Mouse (Mus musculus) CH12.LX (cell line): ENCODE results near the gene Bbs1. TPM values are rescaled to one million over a fixed set of nuclear protein-coding genes. Genes with fewer than 3 reads are reported as not detected.
"Not testable (repeated sequence)": the region's sequence is repeated elsewhere in the genome, so short reads cannot be mapped to it uniquely, and the experiment has no call there.

Experiments
- DNase-seq: peaks from one replicate; pipeline ENCODE4 v3.0.0-alpha.2; 2013; ENCODE audit errors: extremely low read depth
- H3K27ac ChIP-seq: 2 replicates; pipeline ENCODE4 v1.5.1; 2012; ENCODE audit warnings: low read depth, mild to moderate bottlenecking, control low read depth, moderate library complexity; ENCODE audit not compliant: insufficient read depth
- H3K27me3 ChIP-seq: replicated peaks from 2 replicates; pipeline ENCODE3; 2012; ENCODE audit warnings: inconsistent platforms
- H3K36me3 ChIP-seq, 2 experiments: replicated peaks in 1 of 2; 2 replicates each; pipeline versions ENCODE3 to v1.6.1; 2012; ENCODE audit warnings: inconsistent platforms in 1 of 2, low read length in 1 of 2, mild to moderate bottlenecking in 1 of 2, mixed read lengths in 1 of 2, moderate library complexity in 1 of 2; ENCODE audit not compliant: control insufficient read depth in 1 of 2, insufficient read depth in 1 of 2
- H3K4me1 ChIP-seq, 2 experiments: 2 replicates each; pipeline ENCODE4 v1.6.1; 2012; ENCODE audit warnings: inconsistent platforms in 1 of 2, moderate library complexity in 1 of 2; ENCODE audit not compliant: insufficient read depth in 2 of 2, control insufficient read depth in 1 of 2
- H3K4me2 ChIP-seq: 2 replicates; pipeline ENCODE4 v1.6.1; 2012; ENCODE audit warnings: low read depth, mild to moderate bottlenecking, control low read depth; ENCODE audit not compliant: poor library complexity, insufficient read depth, severe bottlenecking
- H3K4me3 ChIP-seq, 3 experiments: fragments of 150-350 bp in 1 of 3; sonication (generic) in 1 of 3; replicated peaks in 1 of 3; 2 replicates each; pipeline versions ENCODE3 to v1.5.1; 2011 to 2012; ENCODE audit warnings: low read depth in 2 of 3, low read length in 2 of 3, mild to moderate bottlenecking in 2 of 3, moderate library complexity in 2 of 3, control low read depth in 1 of 3, improper control_type of control experiment in 1 of 3, inconsistent platforms in 1 of 3, mixed read lengths in 1 of 3; ENCODE audit not compliant: poor library complexity in 1 of 3
- H3K79me2 ChIP-seq: replicated peaks from 2 replicates; pipeline ENCODE4 v1.6.1; 2012; ENCODE audit warnings: mild to moderate bottlenecking, moderate library complexity; ENCODE audit not compliant: control insufficient read depth, poor library complexity, insufficient read depth, severe bottlenecking; ENCODE audit errors: extremely low read depth
- H3K9ac ChIP-seq: 2 replicates; pipeline ENCODE4 v1.6.1; 2012; ENCODE audit warnings: low read depth, mild to moderate bottlenecking, control low read depth, moderate library complexity; ENCODE audit not compliant: insufficient read depth
- H3K9me3 ChIP-seq: replicated peaks from 2 replicates; pipeline ENCODE3; 2012; ENCODE audit warnings: low read length, inconsistent platforms, mixed read lengths
- CHD1 ChIP-seq: IDR thresholded peaks from 2 replicates; pipeline ENCODE4 v1.6.1; 2012; ENCODE audit warnings: low read depth, low read length, improper control_type of control experiment, inconsistent platforms
- CHD2 ChIP-seq: IDR thresholded peaks from 2 replicates; pipeline ENCODE4 v1.6.1; 2011; ENCODE audit warnings: low read length, improper control_type of control experiment
- CTCF ChIP-seq, 2 experiments: IDR thresholded peaks in 1 of 2; conservative IDR thresholded peaks in 1 of 2; 2 replicates each; pipeline ENCODE4 v1.5.1; 2011 to 2012; ENCODE audit warnings: low read depth in 2 of 2, low read length in 2 of 2, improper control_type of control experiment in 1 of 2, inconsistent platforms in 1 of 2, mild to moderate bottlenecking in 1 of 2, moderate library complexity in 1 of 2
- ELF1 ChIP-seq: IDR thresholded peaks from 2 replicates; pipeline ENCODE4 v1.6.1; 2014; ENCODE audit warnings: low read depth, mild to moderate bottlenecking, inconsistent platforms, low read length, improper control_type of control experiment
- EP300 ChIP-seq: IDR thresholded peaks from 2 replicates; pipeline ENCODE4 v1.6.1; 2011; ENCODE audit warnings: low read length, improper control_type of control experiment
- ETS1 ChIP-seq: conservative IDR thresholded peaks from 2 replicates; pipeline ENCODE4 v1.6.1; 2012; ENCODE audit warnings: low read depth, mild to moderate bottlenecking, inconsistent platforms, low read length, improper control_type of control experiment, moderate library complexity
- GABPA ChIP-seq: IDR thresholded peaks from 2 replicates; pipeline ENCODE4 v1.6.1; 2012; ENCODE audit warnings: low read depth, low read length, improper control_type of control experiment, inconsistent platforms; ENCODE audit not compliant: insufficient replicate concordance
- HCFC1 ChIP-seq: IDR thresholded peaks from 2 replicates; pipeline ENCODE4 v1.6.1; 2012; ENCODE audit warnings: low read depth, mild to moderate bottlenecking, inconsistent platforms, low read length, improper control_type of control experiment
- IRF4 ChIP-seq: IDR thresholded peaks from 2 replicates; pipeline ENCODE4 v1.6.1; 2014; ENCODE audit warnings: low read depth, mild to moderate bottlenecking, inconsistent platforms, low read length, improper control_type of control experiment
- JUN ChIP-seq: IDR thresholded peaks from 2 replicates; pipeline ENCODE4 v1.6.1; 2011; ENCODE audit warnings: low read depth, mild to moderate bottlenecking, low read length, improper control_type of control experiment, moderate library complexity; ENCODE audit not compliant: insufficient read depth
- JUND ChIP-seq: conservative IDR thresholded peaks from 2 replicates; pipeline ENCODE4 v1.6.1; 2011; ENCODE audit warnings: low read depth, low read length, improper control_type of control experiment
- MAFK ChIP-seq: IDR thresholded peaks from 2 replicates; pipeline ENCODE4 v1.6.1; 2011; ENCODE audit warnings: low read length, improper control_type of control experiment; ENCODE audit not compliant: insufficient replicate concordance
- MAX ChIP-seq: IDR thresholded peaks from 2 replicates; pipeline ENCODE4 v1.6.1; 2011; ENCODE audit warnings: low read length, improper control_type of control experiment
- MAZ ChIP-seq: IDR thresholded peaks from 2 replicates; pipeline ENCODE4 v1.6.1; 2012; ENCODE audit warnings: low read depth, mild to moderate bottlenecking, inconsistent platforms, low read length, improper control_type of control experiment, moderate library complexity
- MEF2A ChIP-seq: IDR thresholded peaks from 2 replicates; pipeline ENCODE4 v1.6.1; 2014; ENCODE audit warnings: low read depth, mild to moderate bottlenecking, inconsistent platforms, low read length, improper control_type of control experiment, borderline replicate concordance
- MXI1 ChIP-seq: IDR thresholded peaks from 2 replicates; pipeline ENCODE4 v1.6.1; 2011; ENCODE audit warnings: mild to moderate bottlenecking, low read depth, low read length, improper control_type of control experiment
- MYC ChIP-seq: IDR thresholded peaks from 2 replicates; pipeline ENCODE4 v1.6.1; 2011; ENCODE audit warnings: low read depth, mild to moderate bottlenecking, improper control_type of control experiment, low read length
- NELFE ChIP-seq: IDR thresholded peaks from 2 replicates; pipeline ENCODE4 v1.6.1; 2011; ENCODE audit warnings: low read depth, low read length, improper control_type of control experiment
- NRF1 ChIP-seq: IDR thresholded peaks from 2 replicates; pipeline ENCODE4 v1.6.1; 2014; ENCODE audit warnings: low read depth, mild to moderate bottlenecking, inconsistent platforms, low read length, improper control_type of control experiment, moderate library complexity
- POLR2A ChIP-seq: IDR thresholded peaks from 2 replicates; pipeline ENCODE4 v1.6.1; 2011; ENCODE audit warnings: low read depth, mild to moderate bottlenecking, improper control_type of control experiment, low read length
- POLR2AphosphoS2 ChIP-seq: IDR thresholded peaks from 2 replicates; pipeline ENCODE4 v1.6.1; 2011; ENCODE audit warnings: low read depth, low read length, improper control_type of control experiment
- RAD21 ChIP-seq: IDR thresholded peaks from 2 replicates; pipeline ENCODE4 v1.6.1; 2011; ENCODE audit warnings: low read depth, mild to moderate bottlenecking, low read length, improper control_type of control experiment, moderate library complexity
- SIN3A ChIP-seq: IDR thresholded peaks from 2 replicates; pipeline ENCODE4 v1.6.1; 2012; ENCODE audit warnings: low read length, improper control_type of control experiment, inconsistent platforms
- SMC3 ChIP-seq: IDR thresholded peaks from 2 replicates; pipeline ENCODE4 v1.6.1; 2011; ENCODE audit warnings: low read depth, low read length, improper control_type of control experiment
- USF1 ChIP-seq: IDR thresholded peaks from 2 replicates; pipeline ENCODE4 v1.6.1; 2014; ENCODE audit warnings: low read depth, mild to moderate bottlenecking, inconsistent platforms, low read length, improper control_type of control experiment
- USF2 ChIP-seq: conservative IDR thresholded peaks from 2 replicates; pipeline ENCODE4 v1.6.1; 2011; ENCODE audit warnings: low read depth, low read length, improper control_type of control experiment
- ZKSCAN1 ChIP-seq: IDR thresholded peaks from 2 replicates; pipeline ENCODE4 v1.6.1; 2012; ENCODE audit warnings: low read depth, inconsistent platforms, low read length, improper control_type of control experiment, borderline replicate concordance
- dilution Hi-C: fragments of 300-500 bp; cut with MboI; formaldehyde crosslinking; loops from 2 replicates; pipeline ENCODE4 v1.14.3; 2020; ENCODE audit warnings: low sequenced_read_pairs; ENCODE audit not compliant: extremely low pct_unique_long_range_greater_than_20kb, extremely low pct_ligation_motif_present
- in situ Hi-C: fragments of 300-500 bp; cut with MboI; formaldehyde crosslinking; loops from 3 replicates; pipeline ENCODE4 v1.14.3; 2019; ENCODE audit warnings: low sequenced_read_pairs, low pct_ligation_motif_present, low pct_unique_long_range_greater_than_20kb, mixed read lengths
- polyA plus RNA-seq: library from polyadenylated mRNA; unstranded; fragments of >175 nt; gene quantifications from 2 replicates; pipeline ENCODE4 v1.2.1, GENCODE M21; 2012; ENCODE audit warnings: low read depth; ENCODE audit not compliant: insufficient read length
- total RNA-seq, 2 experiments: library from RNA; depleted of rRNA; stranded (reverse); fragments of 300-350 nt in 1 of 2; fragments of >200 nt in 1 of 2; gene quantifications; 2 replicates each; pipeline ENCODE4 v1.2.3; 2012 to 2014

The Bbs1 gene
- total and polyA plus RNA-seq, 3 experiments: 2.7 to 3.1 (median 2.8) TPM

- Histone ChIP-seq H3K9ac (no peak overlapping the region), H3K27me3 (peaks cover 49% of the 10 kb centered on the region), H3K9me3 (no peaks in the 10 kb centered on the region), H3K27ac (no peak overlapping the region), H3K4me1 (peaks cover 15 to 30% of the 10 kb centered on the region in 2 experiments), H3K36me3 (peaks cover 8 to 18% of the 10 kb centered on the region in 2 experiments), H3K4me3 (no peak overlapping the region), H3K79me2 (no peaks in the 10 kb centered on the region; the same call in 1 of the 2 replicates), H3K4me2 (no peak overlapping the region)
- TF ChIP-seq MAZ (no peak), MAFK (no peak), CHD1 (no peak), MAX (no peak), IRF4 (no peak), MEF2A (no peak), ELF1 (no peak), CTCF (conservative IDR thresholded peaks at IDR 0.05 in 1 of 2, IDR thresholded peaks at IDR 0.05 in 1 of 2; ENCODE audit: low read depth in 2 of 2, low read length in 2 of 2) (no peak), EP300 (no peak), ETS1 (no peak), USF2 (no peak), HCFC1 (no peak), POLR2A (no peak), JUND (no peak), ZKSCAN1 (no peak), MXI1 (no peak), SIN3A (no peak), NRF1 (no peak), CHD2 (no peak), NELFE (no peak)
- no peak for DNase-seq
- dilution Hi-C loops (no loop called here), in situ Hi-C loops (no loop called here)
Measured at GRCm38 (mm10) chr19:4876755-4877154, 29.7 kb downstream of the Bbs1 start.

- H3K4me2 ChIP-seq: no peak overlapping the region
- TF ChIP-seq CHD1 (no peak), USF1 (no peak), IRF4 (no peak), RAD21 (no peak), MYC (no peak), POLR2A (no peak), GABPA (no peak), JUN (no peak), MAZ (no peak), POLR2AphosphoS2 (no peak), SMC3 (no peak)
- TF ChIP-seq, all 38 proteins: peak for 0
- Histone ChIP-seq H3K4me3 (no peak overlapping the region), H3K79me2 (no peaks in the 10 kb centered on the region; the same call in 1 of the 2 replicates), H3K27ac (no peak overlapping the region), H3K9me3 (no peaks in the 10 kb centered on the region), H3K4me1 (peaks cover 9 to 25% of the 10 kb centered on the region in 2 experiments), H3K9ac (no peak overlapping the region), H3K36me3 (peaks cover 8 to 14% of the 10 kb centered on the region in 2 experiments), H3K27me3 (peaks cover 54% of the 10 kb centered on the region)
- dilution Hi-C loops: no loop called here
- in situ Hi-C loops: no loop called here
- no peak for DNase-seq
Measured at GRCm38 (mm10) chr19:4876241-4876640, 30.2 kb downstream of the Bbs1 start.

GRCm38 (mm10) chr19:4874613-4875012 lies 31.8 kb downstream of the Bbs1 start:
- H3K4me1 ChIP-seq, H3K9ac ChIP-seq, H3K79me2 ChIP-seq, DNase-seq, H3K36me3 ChIP-seq, H3K4me2 ChIP-seq, H3K27ac ChIP-seq, H3K9me3 ChIP-seq, H3K4me3 ChIP-seq, dilution Hi-C loops: not testable (repeated sequence)
- peaks cover 69% of the 10 kb centered on the region for H3K27me3 ChIP-seq
- in situ Hi-C loops: loop anchor here (25.0 kb wide), 2 partner anchors 237 to 387 kb away; partner anchors contain the start of genes 2010003K11Rik, Rce1 and Syt12
